Mouse (Mus musculus) forebrain, embryonic 15.5 days (tissue): Measurements from ENCODE around the gene Olfr523. TPM values are rescaled to one million over a fixed set of nuclear protein-coding genes. Genes with fewer than 3 reads are reported as not detected.

Source experiments
- ATAC-seq: fragments of 200-750 bp; cut with Nextera tagmentation; replicated peaks from 2 replicates; pipeline ENCODE4 v1.8.0; 2017; ENCODE audit warnings: mild to moderate bottlenecking, moderate TSS enrichment, moderate library complexity
- H3K27ac ChIP-seq: fragments of 300-500 bp; sonication (generic); replicated peaks from 2 replicates; pipeline ENCODE4 v1.5.1; 2015; ENCODE audit warnings: mild to moderate bottlenecking, inconsistent platforms
- H3K27me3 ChIP-seq: fragments of 300-500 bp; sonication (generic); 2 replicates; pipeline ENCODE4 v1.6.1; 2015; ENCODE audit warnings: inconsistent platforms
- H3K36me3 ChIP-seq: fragments of 300-500 bp; sonication (generic); 2 replicates; pipeline ENCODE4 v1.6.1; 2015; ENCODE audit warnings: mild to moderate bottlenecking, inconsistent platforms
- H3K4me1 ChIP-seq: fragments of 300-500 bp; sonication (generic); 2 replicates; pipeline ENCODE4 v1.6.1; 2015; ENCODE audit warnings: inconsistent platforms
- H3K4me2 ChIP-seq: fragments of 300-500 bp; sonication (generic); replicated peaks from 2 replicates; pipeline ENCODE4 v1.6.1; 2015; ENCODE audit warnings: mild to moderate bottlenecking, inconsistent platforms
- H3K4me3 ChIP-seq: fragments of 300-500 bp; sonication (generic); 2 replicates; pipeline ENCODE4 v1.5.1; 2015; ENCODE audit warnings: mild to moderate bottlenecking, inconsistent platforms
- H3K9ac ChIP-seq: fragments of 300-500 bp; sonication (generic); replicated peaks from 2 replicates; pipeline ENCODE4 v1.6.1; 2015; ENCODE audit warnings: mild to moderate bottlenecking, inconsistent platforms
- H3K9me3 ChIP-seq: fragments of 300-500 bp; sonication (generic); 2 replicates; pipeline ENCODE4 v1.6.1; 2016; ENCODE audit warnings: inconsistent platforms
- WGBS: fragments of 180-500 bp; shearing (Covaris S2); methylation state at CpG from one replicate; pipeline ENCODE4 v1.1.7; 2015; ENCODE audit warnings: mixed read lengths; 5-methylcytosine and 5-hydroxymethylcytosine counted together
- polyA plus RNA-seq: library from polyadenylated mRNA; unstranded; fragments of >200 nt; fragmentation: Nextera tagmentation; extraction: Ambion mirVana; gene quantifications from 2 replicates; pipeline ENCODE4 v1.2.1, GENCODE M21; 2015

Olfr523 gene
- polyA plus RNA-seq, 1 experiment from 2014 or later: not detected

GRCm38 (mm10) chr7:140144550-140144949 lies 28.5 kb upstream of the Olfr523 start:
- no peak overlapping the region for H3K4me3 ChIP-seq
- H3K9ac ChIP-seq: no peak overlapping the region
- no peaks in the 10 kb centered on the region for H3K36me3 ChIP-seq
- H3K9me3 ChIP-seq: no peaks in the 10 kb centered on the region
- H3K27me3 ChIP-seq: no peaks in the 10 kb centered on the region
- H3K27ac ChIP-seq: no peak overlapping the region
- H3K4me2 ChIP-seq: no peak overlapping the region
- WGBS: 88% methylated on average over 4 of the region's 4 CpGs
- ATAC-seq: no peak
- peaks cover 3% of the 10 kb centered on the region; the same call in 1 of the 2 replicates for H3K4me1 ChIP-seq

- Histone ChIP-seq H3K27ac (no peak overlapping the region), H3K9ac (peak overlapping the region; percentile 41), H3K4me3 (peak overlapping the region; percentile 46), H3K4me2 (peak overlapping the region; percentile 61), H3K36me3 (no peaks in the 10 kb centered on the region), H3K9me3 (no peaks in the 10 kb centered on the region), H3K27me3 (peaks cover 8% of the 10 kb centered on the region; the same call in 1 of the 2 replicates), H3K4me1 (peaks cover 8% of the 10 kb centered on the region)
- ATAC-seq: peak; percentile 24
- WGBS: 8% methylated on average over 28 of the region's 28 CpGs
These were observed 19.6 kb upstream of the Olfr523 start for GRCm38 (mm10) chr7:140153383-140153782.

GRCm38 (mm10) chr7:140153829-140154217 lies 19.2 kb upstream of the Olfr523 start:
- peak; percentile 35 for ATAC-seq
- peak overlapping the region; percentile 46 for H3K4me3 ChIP-seq
- H3K27ac ChIP-seq: no peak overlapping the region; the same call in 1 of the 2 replicates
- WGBS: 12% methylated on average over 4 of the region's 4 CpGs
- H3K9me3 ChIP-seq: no peaks in the 10 kb centered on the region
- H3K4me2 ChIP-seq: peak overlapping the region; percentile 61
- peaks cover 8% of the 10 kb centered on the region for H3K4me1 ChIP-seq
- H3K27me3 ChIP-seq: peaks cover 8% of the 10 kb centered on the region; the same call in 1 of the 2 replicates
- peak overlapping the region; percentile 47 for H3K9ac ChIP-seq
- H3K36me3 ChIP-seq: no peaks in the 10 kb centered on the region

GRCm38 (mm10) chr7:140154218-140154927 lies 18.6 kb upstream of the Olfr523 start, which contains the start of gene Sprn:
Gene Sprn, minus strand, starts transcription at chr7:140154877.
- peaks cover 8% of the 10 kb centered on the region for H3K4me1 ChIP-seq
- no peaks in the 10 kb centered on the region for H3K9me3 ChIP-seq
- H3K36me3 ChIP-seq: no peaks in the 10 kb centered on the region
- peaks cover 8% of the 10 kb centered on the region; the same call in 1 of the 2 replicates for H3K27me3 ChIP-seq
- peak within 1 kb of the TSS; percentile 46 for H3K4me3 ChIP-seq
- WGBS: 2% methylated on average over 28 of the region's 28 CpGs
- peak within 1 kb of the TSS; percentile 61 for H3K4me2 ChIP-seq
- H3K27ac ChIP-seq: peak within 1 kb of the TSS; percentile 50
- H3K9ac ChIP-seq: peak within 1 kb of the TSS; percentile 47
- ATAC-seq: peak; percentile 79

GRCm38 (mm10) chr7:140160363-140160762 lies 12.7 kb upstream of the Olfr523 start:
- Histone ChIP-seq H3K4me1 (no peaks in the 10 kb centered on the region), H3K36me3 (no peaks in the 10 kb centered on the region), H3K27me3 (no peaks in the 10 kb centered on the region), H3K4me3 (no peak overlapping the region), H3K4me2 (no peak overlapping the region), H3K9ac (no peak overlapping the region), H3K9me3 (no peaks in the 10 kb centered on the region), H3K27ac (no peak overlapping the region)
- WGBS: 73% methylated on average over 3 of the region's 3 CpGs
- no peak for ATAC-seq

GRCm38 (mm10) chr7:140164664-140165063 lies 8.4 kb upstream of the Olfr523 start, which contains the start of gene Olfr522:
Gene Olfr522, minus strand, starts transcription at chr7:140164764.
- Histone ChIP-seq H3K4me3 (no peak within 1 kb of the TSS), H3K4me1 (no peaks in the 10 kb centered on the region), H3K4me2 (no peak within 1 kb of the TSS), H3K27me3 (no peaks in the 10 kb centered on the region), H3K27ac (no peak within 1 kb of the TSS), H3K36me3 (no peaks in the 10 kb centered on the region), H3K9me3 (no peaks in the 10 kb centered on the region), H3K9ac (no peak within 1 kb of the TSS)
- no peak for ATAC-seq
- WGBS: 72% methylated on average over 7 of the region's 7 CpGs

GRCm38 (mm10) chr7:140167950-140168349 lies 5.1 kb upstream of the Olfr523 start:
- Histone ChIP-seq H3K9me3 (no peaks in the 10 kb centered on the region), H3K36me3 (no peaks in the 10 kb centered on the region), H3K4me3 (no peak overlapping the region), H3K4me1 (no peaks in the 10 kb centered on the region), H3K27ac (no peak overlapping the region), H3K4me2 (no peak overlapping the region), H3K27me3 (no peaks in the 10 kb centered on the region), H3K9ac (no peak overlapping the region)
- ATAC-seq: no peak
- 75% methylated on average over 1 of the region's 1 CpGs for WGBS

GRCm38 (mm10) chr7:140169386-140169785 lies 3.6 kb upstream of the Olfr523 start:
- H3K9ac ChIP-seq: no peak overlapping the region
- H3K4me3 ChIP-seq: no peak overlapping the region
- WGBS: 88% methylated on average over 4 of the region's 4 CpGs
- H3K4me2 ChIP-seq: no peak overlapping the region
- no peaks in the 10 kb centered on the region for H3K36me3 ChIP-seq
- H3K27me3 ChIP-seq: no peaks in the 10 kb centered on the region
- H3K27ac ChIP-seq: no peak overlapping the region
- no peaks in the 10 kb centered on the region for H3K4me1 ChIP-seq
- H3K9me3 ChIP-seq: no peaks in the 10 kb centered on the region
- ATAC-seq: no peak

- Histone ChIP-seq H3K4me1 (no peaks in the 10 kb centered on the region), H3K4me3 (no peak overlapping the region), H3K27ac (no peak overlapping the region), H3K9ac (no peak overlapping the region), H3K9me3 (no peaks in the 10 kb centered on the region), H3K36me3 (no peaks in the 10 kb centered on the region), H3K27me3 (no peaks in the 10 kb centered on the region), H3K4me2 (no peak overlapping the region)
- 96% methylated on average over 3 of the region's 3 CpGs for WGBS
- no peak for ATAC-seq
These were observed 2.2 kb upstream of the Olfr523 start for GRCm38 (mm10) chr7:140170863-140171262.

- Histone ChIP-seq H3K9me3 (no peaks in the 10 kb centered on the region), H3K36me3 (no peaks in the 10 kb centered on the region), H3K9ac (no peak overlapping the region), H3K4me2 (no peak overlapping the region), H3K27ac (no peak overlapping the region), H3K4me1 (no peaks in the 10 kb centered on the region), H3K4me3 (no peak overlapping the region), H3K27me3 (no peaks in the 10 kb centered on the region)
- 77% methylated on average over 2 of the region's 2 CpGs for WGBS
- ATAC-seq: no peak
These were observed 6.2 kb downstream of the Olfr523 start for GRCm38 (mm10) chr7:140179176-140179575.

GRCm38 (mm10) chr7:140180692-140181091 lies 7.7 kb downstream of the Olfr523 start:
- H3K9ac ChIP-seq: no peak overlapping the region
- ATAC-seq: no peak
- no peaks in the 10 kb centered on the region for H3K9me3 ChIP-seq
- H3K27me3 ChIP-seq: no peaks in the 10 kb centered on the region
- no peak overlapping the region for H3K4me2 ChIP-seq
- no peaks in the 10 kb centered on the region for H3K4me1 ChIP-seq
- no peaks in the 10 kb centered on the region for H3K36me3 ChIP-seq
- no peak overlapping the region for H3K27ac ChIP-seq
- no peak overlapping the region for H3K4me3 ChIP-seq
- WGBS: 92% methylated on average over 2 of the region's 2 CpGs

- no peaks in the 10 kb centered on the region for H3K36me3 ChIP-seq
- ATAC-seq: no peak
- no peak overlapping the region for H3K9ac ChIP-seq
- H3K9me3 ChIP-seq: no peaks in the 10 kb centered on the region
- H3K27ac ChIP-seq: no peak overlapping the region
- no peaks in the 10 kb centered on the region for H3K27me3 ChIP-seq
- no peaks in the 10 kb centered on the region for H3K4me1 ChIP-seq
- H3K4me3 ChIP-seq: no peak overlapping the region
- H3K4me2 ChIP-seq: no peak overlapping the region
- WGBS: 89% methylated on average over 4 of the region's 4 CpGs
These were observed 11.2 kb downstream of the Olfr523 start for GRCm38 (mm10) chr7:140184206-140184605.
